Mouse (Mus musculus) bone marrow, adult 2 months (tissue): ENCODE measurements at regions not wholly inside any gene's neighbourhood (a gene's known extent, or its start where the extent isn't known, plus 50 kb on each side); places are given as distances from the start of the nearest gene placed in this dataset.

Experiments
- CTCF ChIP-seq: fragments of 200-500 bp; IDR thresholded peaks from 2 replicates; pipeline ENCODE4 v1.5.1; 2011; ENCODE audit warnings: low read length, control low read depth; ENCODE audit not compliant: control insufficient read depth, insufficient read depth
- POLR2A ChIP-seq: fragments of 200-500 bp; IDR thresholded peaks from 2 replicates; pipeline ENCODE4 v1.6.1; 2011; ENCODE audit warnings: low read depth, mild to moderate bottlenecking, control low read depth, low read length, borderline replicate concordance; ENCODE audit not compliant: control insufficient read depth

- TF ChIP-seq CTCF (no peak), POLR2A (no peak)
Measured at GRCm38 (mm10) chr3:57912650-57913343, 64.9 kb upstream of the Pfn2 start.
